Mouse (Mus musculus): ENCODE measurements around the gene Arhgap4.

- TF ChIP-seq CTCF (IDR thresholded peaks at IDR 0.05; ENCODE audit: low read depth, low read length) (no peak), GATA1 (IDR thresholded peaks at IDR 0.05; ENCODE audit: borderline replicate concordance, low read length) (no peak)
These were observed 4.7 kb downstream of the Arhgap4 start for GRCm38 (mm10) chrX:73916945-73917344.
